Mouse (Mus musculus) kidney, embryonic 15.5 days (tissue): Measurements from ENCODE around the gene Apex1. TPM values are rescaled to one million over a fixed set of nuclear protein-coding genes. Genes with fewer than 3 reads are reported as not detected.

Experiments
- ATAC-seq: fragments of 200-750 bp; cut with Nextera tagmentation; replicated peaks from 2 replicates; pipeline ENCODE4 v1.8.0; 2017; ENCODE audit warnings: moderate TSS enrichment; ENCODE audit not compliant: low FRiP score
- H3K27ac ChIP-seq: fragments of 300-500 bp; sonication (generic); 2 replicates; pipeline ENCODE4 v1.5.1; 2015; ENCODE audit warnings: mild to moderate bottlenecking, inconsistent platforms
- H3K27me3 ChIP-seq: fragments of 300-500 bp; sonication (generic); 2 replicates; pipeline ENCODE4 v1.6.1; 2015; ENCODE audit warnings: inconsistent platforms
- H3K36me3 ChIP-seq: fragments of 300-500 bp; sonication (generic); 2 replicates; pipeline ENCODE4 v1.6.1; 2015; ENCODE audit warnings: inconsistent platforms
- H3K4me1 ChIP-seq: fragments of 300-500 bp; sonication (generic); 2 replicates; pipeline ENCODE4 v1.6.1; 2015; ENCODE audit warnings: inconsistent platforms
- H3K4me2 ChIP-seq: fragments of 300-500 bp; sonication (generic); 2 replicates; pipeline ENCODE4 v1.6.1; 2015; ENCODE audit warnings: moderate library complexity, mild to moderate bottlenecking, inconsistent platforms
- H3K4me3 ChIP-seq: fragments of 300-500 bp; sonication (generic); replicated peaks from 2 replicates; pipeline ENCODE4 v1.5.1; 2015; ENCODE audit warnings: mild to moderate bottlenecking, inconsistent platforms
- H3K9ac ChIP-seq: fragments of 300-500 bp; sonication (generic); 2 replicates; pipeline ENCODE4 v1.6.1; 2015; ENCODE audit warnings: mild to moderate bottlenecking, inconsistent platforms
- H3K9me3 ChIP-seq: fragments of 300-500 bp; sonication (generic); replicated peaks from 2 replicates; pipeline ENCODE4 v1.6.1; 2016; ENCODE audit warnings: inconsistent platforms
- WGBS: fragments of 180-500 bp; shearing (Covaris S2); methylation state at CpG from one replicate; pipeline ENCODE4 v1.1.7; 2015; ENCODE audit warnings: mixed read lengths; 5-methylcytosine and 5-hydroxymethylcytosine counted together
- polyA plus RNA-seq: library from polyadenylated mRNA; unstranded; fragments of >200 nt; fragmentation: Nextera tagmentation; extraction: Ambion mirVana; gene quantifications from 2 replicates; pipeline ENCODE4 v1.2.1, GENCODE M21; 2015

Gene Apex1
- polyA plus RNA-seq: 301 and 306 TPM in 2 replicates

- Histone ChIP-seq H3K4me2 (peak within 1 kb of the TSS; percentile 73), H3K36me3 (peaks cover 49% of the 10 kb centered on the region), H3K4me3 (peak within 1 kb of the TSS; percentile 83), H3K27me3 (no peaks in the 10 kb centered on the region), H3K4me1 (peaks cover 32% of the 10 kb centered on the region), H3K9me3 (no peaks in the 10 kb centered on the region), H3K9ac (peak within 1 kb of the TSS; percentile 78), H3K27ac (peak within 1 kb of the TSS; percentile 96)
- WGBS: under 1% methylated on average over 57 of the region's 57 CpGs
- ATAC-seq: peak; percentile 96
Measured at GRCm38 (mm10) chr14:50924281-50925064, at the start of gene Apex1, which contains the start of gene Osgep. Gene Apex1 (plus strand): TSS chr14:50924968. Gene Osgep (minus strand): TSS chr14:50924893.

- H3K4me1 ChIP-seq: no peaks in the 10 kb centered on the region
- ATAC-seq: no peak
- no peak overlapping the region for H3K9ac ChIP-seq
- no peaks in the 10 kb centered on the region for H3K36me3 ChIP-seq
- H3K27ac ChIP-seq: no peak overlapping the region
- H3K27me3 ChIP-seq: no peaks in the 10 kb centered on the region
- H3K4me2 ChIP-seq: no peak overlapping the region
- no peaks in the 10 kb centered on the region for H3K9me3 ChIP-seq
- WGBS: 84% methylated on average over 3 of the region's 3 CpGs
- H3K4me3 ChIP-seq: no peak overlapping the region
Measured at GRCm38 (mm10) chr14:50875175-50875574, 49.6 kb upstream of the Apex1 start.

- ATAC-seq: no peak
- Histone ChIP-seq H3K9ac (no peak overlapping the region), H3K4me3 (no peak overlapping the region), H3K9me3 (no peaks in the 10 kb centered on the region), H3K27ac (no peak overlapping the region), H3K27me3 (no peaks in the 10 kb centered on the region), H3K4me2 (no peak overlapping the region), H3K36me3 (no peaks in the 10 kb centered on the region), H3K4me1 (no peaks in the 10 kb centered on the region)
- 81% methylated on average over 6 of the region's 6 CpGs for WGBS
Measured at GRCm38 (mm10) chr14:50875591-50876230, 49.1 kb upstream of the Apex1 start.

- 89% methylated on average over 6 of the region's 6 CpGs for WGBS
- H3K27ac ChIP-seq: no peak overlapping the region
- no peaks in the 10 kb centered on the region for H3K27me3 ChIP-seq
- ATAC-seq: no peak
- H3K9me3 ChIP-seq: no peaks in the 10 kb centered on the region
- H3K9ac ChIP-seq: no peak overlapping the region
- no peaks in the 10 kb centered on the region for H3K4me1 ChIP-seq
- H3K4me2 ChIP-seq: no peak overlapping the region
- no peaks in the 10 kb centered on the region for H3K36me3 ChIP-seq
- no peak overlapping the region for H3K4me3 ChIP-seq
Measured at GRCm38 (mm10) chr14:50876236-50876950, 48.4 kb upstream of the Apex1 start.

- Histone ChIP-seq H3K27ac (no peak overlapping the region), H3K4me2 (no peak overlapping the region), H3K4me1 (peaks cover 5% of the 10 kb centered on the region), H3K27me3 (peaks cover 10% of the 10 kb centered on the region), H3K9me3 (no peaks in the 10 kb centered on the region), H3K4me3 (no peak overlapping the region), H3K36me3 (no peaks in the 10 kb centered on the region), H3K9ac (no peak overlapping the region)
- ATAC-seq: no peak
- 89% methylated on average over 8 of the region's 8 CpGs for WGBS
Measured at GRCm38 (mm10) chr14:50891621-50892020, 33.1 kb upstream of the Apex1 start.

GRCm38 (mm10) chr14:50892091-50892490 is 32.7 kb upstream of the Apex1 start:
- Histone ChIP-seq H3K9ac (no peak overlapping the region), H3K4me1 (peaks cover 10% of the 10 kb centered on the region), H3K27me3 (peaks cover 15% of the 10 kb centered on the region), H3K9me3 (no peaks in the 10 kb centered on the region), H3K4me2 (no peak overlapping the region), H3K27ac (no peak overlapping the region), H3K4me3 (no peak overlapping the region), H3K36me3 (no peaks in the 10 kb centered on the region)
- WGBS: 86% methylated on average over 7 of the region's 7 CpGs
- ATAC-seq: no peak

- H3K27me3 ChIP-seq: peaks cover 21% of the 10 kb centered on the region
- no peak overlapping the region for H3K9ac ChIP-seq
- no peak overlapping the region for H3K4me3 ChIP-seq
- no peak overlapping the region for H3K4me2 ChIP-seq
- 81% methylated on average over 22 of the region's 22 CpGs for WGBS
- H3K4me1 ChIP-seq: peaks cover 12% of the 10 kb centered on the region
- ATAC-seq: no peak
- H3K27ac ChIP-seq: no peak overlapping the region
- no peaks in the 10 kb centered on the region for H3K36me3 ChIP-seq
- no peaks in the 10 kb centered on the region for H3K9me3 ChIP-seq
Measured at GRCm38 (mm10) chr14:50892541-50893459, 32.0 kb upstream of the Apex1 start.

GRCm38 (mm10) chr14:50895407-50895806 is 29.4 kb upstream of the Apex1 start:
- Histone ChIP-seq H3K27ac (no peak overlapping the region), H3K9ac (no peak overlapping the region), H3K9me3 (no peaks in the 10 kb centered on the region), H3K4me1 (peaks cover 12% of the 10 kb centered on the region), H3K4me3 (no peak overlapping the region), H3K4me2 (no peak overlapping the region), H3K36me3 (no peaks in the 10 kb centered on the region), H3K27me3 (peaks cover 21% of the 10 kb centered on the region)
- ATAC-seq: no peak

GRCm38 (mm10) chr14:50895985-50896746 is 28.6 kb upstream of the Apex1 start:
- Histone ChIP-seq H3K36me3 (no peaks in the 10 kb centered on the region), H3K27me3 (peaks cover 21% of the 10 kb centered on the region), H3K4me1 (peaks cover 12% of the 10 kb centered on the region), H3K27ac (no peak overlapping the region), H3K9ac (peak overlapping the region; percentile 43), H3K4me3 (peak overlapping the region; percentile 49), H3K4me2 (peak overlapping the region; percentile 93), H3K9me3 (no peaks in the 10 kb centered on the region)
- WGBS: 13% methylated on average over 19 of the region's 19 CpGs
- ATAC-seq: peak; percentile 48

GRCm38 (mm10) chr14:50896747-50897373 is 27.9 kb upstream of the Apex1 start:
- H3K27me3 ChIP-seq: peaks cover 21% of the 10 kb centered on the region
- peak overlapping the region; percentile 93 for H3K4me2 ChIP-seq
- peaks cover 12% of the 10 kb centered on the region for H3K4me1 ChIP-seq
- peak overlapping the region; percentile 43 for H3K9ac ChIP-seq
- H3K4me3 ChIP-seq: peak overlapping the region; percentile 49
- H3K36me3 ChIP-seq: no peaks in the 10 kb centered on the region
- 17% methylated on average over 23 of the region's 23 CpGs for WGBS
- no peak overlapping the region for H3K27ac ChIP-seq
- no peaks in the 10 kb centered on the region for H3K9me3 ChIP-seq
- 0 out of 2 replicates have a peak, but pooled peaks have one; percentile 47 for ATAC-seq
